Mouse (Mus musculus) activated CD4-positive, CD25-positive, alpha-beta regulatory T cell, adult 9 weeks (primary cell): ENCODE data around the gene Tmprss11d. TPM values are rescaled to one million over a fixed set of nuclear protein-coding genes. Genes with fewer than 3 reads are reported as not detected.

Source experiments
- polyA plus RNA-seq: library from polyadenylated mRNA; unstranded; fragments of 100-300 nt; shearing (Covaris generic); gene quantifications from one replicate; pipeline ENCODE4 v1.2.1, GENCODE M21; 2017

Tmprss11d gene
- not detected for polyA plus RNA-seq

GRCm38 (mm10) chr5:86373320-86373719, at the start of gene Tmprss11d:
TSS of gene Tmprss11d (minus strand) at chr5:86373420.

GRCm38 (mm10) chr5:86289208-86289607, 84.0 kb downstream of the Tmprss11d start, which contains the start of gene Tmprss11c:
TSS of gene Tmprss11c (minus strand) at chr5:86289308.

Other genes with a start within 250 kb of the Tmprss11d start
- gene Uba6, start 200.6 kb downstream of the Tmprss11d start, polyA plus RNA-seq, result 30.6 TPM
- gene Gnrhr, start 175.5 kb downstream of the Tmprss11d start, polyA plus RNA-seq, result not detected
- not detected for gene Tmprss11c, start 84.1 kb downstream of the Tmprss11d start, polyA plus RNA-seq
- not detected for gene Tmprss11a, start 95.6 kb upstream of the Tmprss11d start, polyA plus RNA-seq
- not detected for gene Tmprss11g, start 145.2 kb upstream of the Tmprss11d start, polyA plus RNA-seq